Mouse (Mus musculus): Measurements from ENCODE around the gene Pphln1.

The Pphln1 gene

GRCm38 (mm10) chr15:93503201-93503745 is 105.1 kb downstream of the Pphln1 start:
- DNase-seq (ENCODE audit: low spot score in 2 of 2), result no peak

- no peak for DNase-seq (ENCODE audit: low spot score in 2 of 2)
These were observed 106.7 kb downstream of the Pphln1 start for GRCm38 (mm10) chr15:93504808-93505207.

GRCm38 (mm10) chr15:93510690-93511336 is 112.7 kb downstream of the Pphln1 start:
- no peak for DNase-seq (ENCODE audit: low spot score in 2 of 2)

- no peak for DNase-seq (ENCODE audit: low spot score in 2 of 2)
These were observed 114.3 kb downstream of the Pphln1 start for GRCm38 (mm10) chr15:93512437-93512836.

- no peak for DNase-seq (ENCODE audit: low spot score in 2 of 2)
These were observed 115.8 kb downstream of the Pphln1 start for GRCm38 (mm10) chr15:93513939-93514341.

- DNase-seq (ENCODE audit: low spot score in 2 of 2), result no peak
These were observed 117.2 kb downstream of the Pphln1 start for GRCm38 (mm10) chr15:93515316-93515715.

GRCm38 (mm10) chr15:93517022-93517565 is 118.9 kb downstream of the Pphln1 start:
- DNase-seq (ENCODE audit: low spot score in 2 of 2), result no peak

- DNase-seq (ENCODE audit: low spot score in 2 of 2), result no peak
These were observed 120.2 kb downstream of the Pphln1 start for GRCm38 (mm10) chr15:93518143-93518902.

- DNase-seq (ENCODE audit: low spot score in 2 of 2), result peak; percentile 50 to 57
These were observed 121.0 kb downstream of the Pphln1 start for GRCm38 (mm10) chr15:93518941-93519835.

GRCm38 (mm10) chr15:93519836-93520826 is 122.0 kb downstream of the Pphln1 start:
- no peak for DNase-seq (ENCODE audit: low spot score in 2 of 2)

GRCm38 (mm10) chr15:93521088-93521786 is 123.1 kb downstream of the Pphln1 start:
- DNase-seq (ENCODE audit: low spot score in 2 of 2), result no peak

GRCm38 (mm10) chr15:93521787-93522180 is 123.6 kb downstream of the Pphln1 start:
- DNase-seq (ENCODE audit: low spot score in 2 of 2), result no peak

- DNase-seq (ENCODE audit: low spot score in 2 of 2), result no peak
These were observed 127.3 kb downstream of the Pphln1 start for GRCm38 (mm10) chr15:93525305-93525917.

- DNase-seq (ENCODE audit: low spot score in 2 of 2), result no peak
These were observed 131.9 kb downstream of the Pphln1 start for GRCm38 (mm10) chr15:93529831-93530702.

- DNase-seq (ENCODE audit: low spot score in 2 of 2), result no peak
These were observed 132.5 kb downstream of the Pphln1 start for GRCm38 (mm10) chr15:93530703-93531032.

- DNase-seq (ENCODE audit: low spot score in 2 of 2), result no peak
These were observed 138.0 kb downstream of the Pphln1 start for GRCm38 (mm10) chr15:93536191-93536590.

GRCm38 (mm10) chr15:93537745-93538144 is 139.6 kb downstream of the Pphln1 start:
- DNase-seq (ENCODE audit: low spot score in 2 of 2), result no peak

- no peak for DNase-seq (ENCODE audit: low spot score in 2 of 2)
These were observed 140.5 kb downstream of the Pphln1 start for GRCm38 (mm10) chr15:93538551-93539205.
